In the genomic region with DNA sequence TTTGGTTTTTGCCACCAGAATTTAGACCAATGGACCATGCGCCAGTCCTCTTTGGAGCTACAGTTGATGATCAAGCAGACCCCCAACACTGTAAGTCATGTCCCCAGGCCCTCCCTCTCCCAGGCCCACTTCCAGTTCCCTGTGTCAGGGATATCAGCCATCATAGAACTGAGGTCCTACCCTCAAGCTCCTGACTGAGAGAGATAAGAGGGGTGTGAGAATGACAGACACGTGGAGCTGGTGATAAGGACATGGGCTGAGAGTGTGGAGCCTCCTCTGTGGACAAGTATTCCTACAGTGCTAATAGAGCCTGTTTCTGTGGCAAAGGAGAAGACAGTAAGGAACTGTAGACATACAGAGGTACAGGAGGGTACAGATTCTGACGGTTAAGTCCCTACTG, we compare ENCODE assay signal across 22 mouse cellular contexts. TPM values are rescaled to one million over a fixed set of nuclear protein-coding genes. Genes with fewer than 3 reads are reported as not detected.
A peak's percentile ranks its signal among the peaks of the same experiment; 100 is the strongest.
DNase-seq lines count a peak whose midpoint lies in the region; ATAC-seq and TF ChIP-seq lines count a peak whose summit lies in the region.
"Had no signal": no experiment of that assay in that cellular context is flagged by ENCODE, and none has a peak within 500 bp of the region (broad histone marks: within the 10 kb centered on the region; RNA-seq: fewer than 3 reads in every experiment).

No protein-coding gene starts in this region.

- no peak for DNase-seq in spleen, adult 2 months (ENCODE audit: low read depth in 1 of 2, low spot score in 2 of 2)
- no peak for DNase-seq in spleen, postnatal 14 days (ENCODE audit: low spot score in 2 of 2)
- peak; percentile 63 for DNase-seq in c-Kit-positive CD71-positive TER-119-negative erythroid progenitor cells, embryonic 14.5 days (ENCODE audit: low read depth)
- peak; percentile 74 for DNase-seq in liver
- no peak for DNase-seq in layer of hippocampus, adult 2 months (ENCODE audit: low spot score in 2 of 2)
- DNase-seq in hindbrain, embryonic 10.5 days (ENCODE audit: low spot score), result no peak
- DNase-seq: adrenal gland, postnatal 25 days; kidney, postnatal 36 days; thymus, adult 2 months had no signal

- TF ChIP-seq CTCF in spleen, adult 2 months (IDR thresholded peaks at IDR 0.05; ENCODE audit: extremely low read depth, insufficient read depth, insufficient read length, insufficient replicate concordance), result no peak
- no peak for TF ChIP-seq CTCF in layer of hippocampus, adult 2 months (conservative IDR thresholded peaks at IDR 0.05)

- H3K4me1 ChIP-seq in spleen, adult 2 months (ENCODE audit: control insufficient read depth, insufficient read depth, insufficient read length), result no peaks in the 10 kb centered on the region
- H3K4me1 ChIP-seq in hindbrain, embryonic 10.5 days (replicated peaks), result no peaks in the 10 kb centered on the region
- H3K4me1 ChIP-seq: forebrain, embryonic 13.5 days; midbrain, embryonic 12.5 days; neural tube, embryonic 15.5 days had no signal

- peak; percentile 92 for ATAC-seq in megakaryocyte-erythroid progenitor cell, adult 5-6 weeks (replicated peaks; ENCODE audit: low FRiP score, low TSS enrichment, poor library complexity, severe bottlenecking)
- ATAC-seq: forebrain, embryonic 13.5 days had no signal

- WGBS in spleen, adult 2 months, result 78% methylated on average over 3 of the region's 3 CpGs
- WGBS in hindbrain, embryonic 10.5 days, result 91% methylated on average over 3 of the region's 3 CpGs

- no peaks in the 10 kb centered on the region for H3K9me3 ChIP-seq in hindbrain, embryonic 10.5 days
- H3K9me3 ChIP-seq: forebrain, embryonic 13.5 days; midbrain, embryonic 12.5 days; neural tube, embryonic 15.5 days had no signal

- no peak overlapping the region for H3K4me3 ChIP-seq in spleen, adult 2 months (ENCODE audit: extremely low read depth, insufficient read depth, insufficient read length)
- H3K4me3 ChIP-seq in layer of hippocampus, adult 2 months, result no peak overlapping the region
- H3K4me3 ChIP-seq in hindbrain, embryonic 10.5 days, result no peak overlapping the region
- H3K4me3 ChIP-seq: forebrain, embryonic 13.5 days; midbrain, embryonic 12.5 days; neural tube, embryonic 15.5 days had no signal

- peaks cover 30% of the 10 kb centered on the region for H3K36me3 ChIP-seq in spleen, adult 2 months (ENCODE audit: control insufficient read depth, insufficient read depth, low read length)
- peaks cover 99% of the 10 kb centered on the region for H3K36me3 ChIP-seq in hindbrain, embryonic 10.5 days

- no peaks in the 10 kb centered on the region for H3K27me3 ChIP-seq in spleen, adult 2 months (ENCODE audit: control insufficient read depth, insufficient read depth, low read length)
- peaks cover 35% of the 10 kb centered on the region for H3K27me3 ChIP-seq in hindbrain, embryonic 10.5 days (ENCODE audit: insufficient read depth, poor library complexity, severe bottlenecking)
- H3K27me3 ChIP-seq: forebrain, embryonic 13.5 days; midbrain, embryonic 12.5 days; neural tube, embryonic 15.5 days had no signal

- TF ChIP-seq POLR2A in spleen, adult 2 months (IDR thresholded peaks at IDR 0.05; ENCODE audit: low read depth, low read length), result no peak

- H3K27ac ChIP-seq in spleen, adult 2 months (ENCODE audit: insufficient read depth, low read length), result peak overlapping the region; percentile 31; the same call in 1 of the 2 replicates
- H3K27ac ChIP-seq in layer of hippocampus, adult 2 months, result no peak overlapping the region
- H3K27ac ChIP-seq in hindbrain, embryonic 10.5 days, result no peak overlapping the region
- H3K27ac ChIP-seq: forebrain, embryonic 13.5 days; midbrain, embryonic 12.5 days; neural tube, embryonic 15.5 days had no signal

RNA-seq across cellular contexts. Expression of gene Nlgn3, which starts 11.4 kb away (rescaled TPM):
- polyA plus RNA-seq in spleen, adult 2 months (2012; rRNA removed), result 0.14 and 0.21 TPM in 2 replicates
- total RNA-seq in megakaryocyte-erythroid progenitor cell, adult 5-6 weeks (2014; fragmentation: Nextera tagmentation), result 0.07 TPM in 1 of 2 replicates, not detected in the other
- total RNA-seq in megakaryocyte-erythroid progenitor cell, adult 5-6 weeks (2017), result not detected in 2 replicates
- 100 to 1,000 TPM; 178 to 182 TPM for total RNA-seq in layer of hippocampus, adult 2 months (2021)
- polyA plus RNA-seq in hindbrain, embryonic 10.5 days (2016; fragmentation: Nextera tagmentation; extraction: Ambion mirVana), result 5.8 and 14.8 TPM in 2 replicates
- total RNA-seq: granulocyte monocyte progenitor cell, adult 5-6 weeks; hematopoietic stem cell, adult 5-6 weeks had no signal

RNA-seq across cellular contexts. Expression of gene Med12, which starts 13.7 kb away (rescaled TPM):
- 236 and 243 TPM in 2 replicates for polyA plus RNA-seq in spleen, adult 2 months (2012; rRNA removed)
- total RNA-seq in megakaryocyte-erythroid progenitor cell, adult 5-6 weeks (2014; fragmentation: Nextera tagmentation), result 71.6 and 80.7 TPM in 2 replicates
- total RNA-seq in megakaryocyte-erythroid progenitor cell, adult 5-6 weeks (2017), result 33.1 and 34.7 TPM in 2 replicates
- 10 to 100 TPM; 29.5 to 36.6 TPM for total RNA-seq in layer of hippocampus, adult 2 months (2021)
- 34.7 and 38.6 TPM in 2 replicates for polyA plus RNA-seq in hindbrain, embryonic 10.5 days (2016; fragmentation: Nextera tagmentation; extraction: Ambion mirVana)

RNA-seq across cellular contexts. Expression of gene Gm20489, which starts 18.7 kb away (rescaled TPM):
- polyA plus RNA-seq in spleen, adult 2 months (2012; rRNA removed), result not detected in 2 replicates
- not detected in 2 replicates for total RNA-seq in megakaryocyte-erythroid progenitor cell, adult 5-6 weeks (2014; fragmentation: Nextera tagmentation)
- total RNA-seq in megakaryocyte-erythroid progenitor cell, adult 5-6 weeks (2017), result not detected in 2 replicates
- total RNA-seq in layer of hippocampus, adult 2 months (2021), result not detected
- not detected in 2 replicates for polyA plus RNA-seq in hindbrain, embryonic 10.5 days (2016; fragmentation: Nextera tagmentation; extraction: Ambion mirVana)
- total RNA-seq: adrenal gland, postnatal 25 days; gastrocnemius, adult 18-20 months; granulocyte monocyte progenitor cell, adult 5-6 weeks; hematopoietic stem cell, adult 5-6 weeks; layer of hippocampus, postnatal 14 days; left cerebral cortex, postnatal 25 days; liver, adult 2 months had no signal
- polyA plus RNA-seq: cortical plate, adult 2 months; embryonic facial prominence, embryonic 14.5 days; forebrain, embryonic 13.5 days; intestine, embryonic 14.5 days; liver, adult 2 months; midbrain, embryonic 12.5 days; neural tube, embryonic 15.5 days; thymus, adult 2 months had no signal

RNA-seq across cellular contexts. Expression of gene Il2rg, which starts 19.5 kb away (rescaled TPM):
- 171 and 180 TPM in 2 replicates for polyA plus RNA-seq in spleen, adult 2 months (2012; rRNA removed)
- total RNA-seq in megakaryocyte-erythroid progenitor cell, adult 5-6 weeks (2014; fragmentation: Nextera tagmentation), result 24.2 and 39.3 TPM in 2 replicates
- total RNA-seq in megakaryocyte-erythroid progenitor cell, adult 5-6 weeks (2017), result 18.4 and 41.4 TPM in 2 replicates
- total RNA-seq in layer of hippocampus, adult 2 months (2021), result 1 to 10 TPM in 1 of 2 experiments, under 1 TPM in 1; 0.83 to 1.2 TPM
- polyA plus RNA-seq in hindbrain, embryonic 10.5 days (2016; fragmentation: Nextera tagmentation; extraction: Ambion mirVana), result 4.8 and 5.0 TPM in 2 replicates

RNA-seq across cellular contexts. Expression of gene Gm614, which starts 23.8 kb away (rescaled TPM):
- 0.65 and 0.99 TPM in 2 replicates for polyA plus RNA-seq in spleen, adult 2 months (2012; rRNA removed)
- total RNA-seq in megakaryocyte-erythroid progenitor cell, adult 5-6 weeks (2014; fragmentation: Nextera tagmentation), result 1.3 TPM in 1 of 2 replicates, not detected in the other
- total RNA-seq in megakaryocyte-erythroid progenitor cell, adult 5-6 weeks (2017), result 2.4 TPM in 1 of 2 replicates, not detected in the other
- total RNA-seq in layer of hippocampus, adult 2 months (2021), result not detected
- not detected in 2 replicates for polyA plus RNA-seq in hindbrain, embryonic 10.5 days (2016; fragmentation: Nextera tagmentation; extraction: Ambion mirVana)
- total RNA-seq: adrenal gland, postnatal 25 days; gastrocnemius, adult 18-20 months; granulocyte monocyte progenitor cell, adult 5-6 weeks; hematopoietic stem cell, adult 5-6 weeks; layer of hippocampus, postnatal 14 days; left cerebral cortex, postnatal 25 days; liver, adult 2 months had no signal
- polyA plus RNA-seq: cortical plate, adult 2 months; embryonic facial prominence, embryonic 14.5 days; forebrain, embryonic 13.5 days; intestine, embryonic 14.5 days; liver, adult 2 months; midbrain, embryonic 12.5 days; neural tube, embryonic 15.5 days had no signal

Comparison
In these comparisons a context has a peak if more than half of its experiments do, and no peak if none do; other contexts are left out.
1. DNase-seq: peak in c-Kit-positive CD71-positive TER-119-negative erythroid progenitor cells, embryonic 14.5 days (single experiment) and liver (single experiment); none in spleen, adult 2 months (0 of 2), spleen, postnatal 14 days (0 of 2), layer of hippocampus, adult 2 months (0 of 2) and hindbrain, embryonic 10.5 days (single experiment).
2. RNA of gene Nlgn3, which starts 11.4 kb away (total RNA-seq): 178 to 182 TPM in layer of hippocampus, adult 2 months; 0.07 TPM in megakaryocyte-erythroid progenitor cell, adult 5-6 weeks; every median in the first group is over 100 times any median in the second.